ENCODE assay signal across 8 mouse cellular contexts in genomic region chr11:59885217-59885986, GRCm38 (mm10). TPM values are rescaled to one million over a fixed set of nuclear protein-coding genes. Genes with fewer than 3 reads are reported as not detected.
DNase-seq lines count a peak whose midpoint lies in the region; ATAC-seq and TF ChIP-seq lines count a peak whose summit lies in the region.

No protein-coding gene starts in this region.

- no peaks in the 10 kb centered on the region for H3K9me3 ChIP-seq in embryonic facial prominence, embryonic 10.5 days
- H3K9me3 ChIP-seq in liver, postnatal 0 days (ENCODE audit: low read length) = no peaks in the 10 kb centered on the region

- peak overlapping the region; percentile 35; the same call in 1 of the 2 replicates for H3K4me2 ChIP-seq in liver, postnatal 0 days (ENCODE audit: low read depth, low read length)

- ATAC-seq in liver, postnatal 0 days = peak; percentile 72

- H3K4me3 ChIP-seq in embryonic facial prominence, embryonic 10.5 days = no peak overlapping the region
- no peak overlapping the region for H3K4me3 ChIP-seq in liver, postnatal 0 days (ENCODE audit: low read depth, low read length)

- H3K9ac ChIP-seq in liver, postnatal 0 days (replicated peaks) = no peak overlapping the region

- H3K36me3 ChIP-seq in embryonic facial prominence, embryonic 10.5 days (replicated peaks) = no peaks in the 10 kb centered on the region
- no peaks in the 10 kb centered on the region for H3K36me3 ChIP-seq in liver, postnatal 0 days (replicated peaks; ENCODE audit: insufficient read depth, low read length)

- peak; percentile 81 for TF ChIP-seq EP300 in liver, postnatal 0 days (IDR thresholded peaks at IDR 0.05; ENCODE audit: low read depth)

- H3K4me1 ChIP-seq in embryonic facial prominence, embryonic 10.5 days = peaks cover 16% of the 10 kb centered on the region
- peaks cover 12% of the 10 kb centered on the region for H3K4me1 ChIP-seq in liver, postnatal 0 days (ENCODE audit: insufficient read depth)

- 64% methylated on average over 17 of the region's 17 CpGs for WGBS in embryonic facial prominence, embryonic 10.5 days
- WGBS in liver, postnatal 0 days (ENCODE audit: insufficient replicate concordance) = 27% methylated on average over 17 of the region's 17 CpGs

- peak overlapping the region; percentile 65 for H3K27ac ChIP-seq in embryonic facial prominence, embryonic 10.5 days (replicated peaks)
- peak overlapping the region; percentile 75 for H3K27ac ChIP-seq in liver, postnatal 0 days (ENCODE audit: low read depth)

- peak; percentile 48 for TF ChIP-seq CTCF in liver, postnatal 0 days (IDR thresholded peaks at IDR 0.05; ENCODE audit: low read depth)

- no peaks in the 10 kb centered on the region; the same call in 1 of the 2 replicates for H3K27me3 ChIP-seq in embryonic facial prominence, embryonic 10.5 days (replicated peaks; ENCODE audit: low read depth, poor library complexity, severe bottlenecking)
- H3K27me3 ChIP-seq in liver, postnatal 0 days (ENCODE audit: insufficient read depth, low read length) = no peaks in the 10 kb centered on the region

- peak; percentile 53 for DNase-seq in ovary, adult 18-20 months (ENCODE audit: low spot score)
- DNase-seq in ovary, postnatal 10 days (ENCODE audit: low spot score) = no peak
- peak; percentile 45 for DNase-seq in embryonic facial prominence, embryonic 10.5 days (ENCODE audit: low spot score)
- DNase-seq in induced T-regulatory cell, adult 2 months (ENCODE audit: low read depth) = peak; percentile 12
- peak; percentile 63 for DNase-seq in liver, postnatal 0 days
- DNase-seq in thymus, postnatal 10 days (ENCODE audit: low spot score in 2 of 2) = peak; percentile 11 to 36
- no peak for DNase-seq in natural killer cell, adult 2 months (ENCODE audit: low spot score in 2 of 2)
- no peak for DNase-seq in cerebellum, adult 11 months

RNA-seq across cellular contexts. Expression of gene Cops3, which starts 45.8 kb away (rescaled TPM):
- 224 and 231 TPM in 2 replicates for polyA plus RNA-seq in embryonic facial prominence, embryonic 10.5 days (2016; fragmentation: Nextera tagmentation; extraction: Ambion mirVana)
- polyA plus RNA-seq in liver, postnatal 0 days (2015; fragmentation: Nextera tagmentation; extraction: Ambion mirVana) = 58.0 and 60.5 TPM in 2 replicates

RNA-seq across cellular contexts. Expression of gene Nt5m, which starts 46.2 kb away (rescaled TPM):
- 34.3 and 37.3 TPM in 2 replicates for polyA plus RNA-seq in embryonic facial prominence, embryonic 10.5 days (2016; fragmentation: Nextera tagmentation; extraction: Ambion mirVana)
- 16.0 and 16.4 TPM in 2 replicates for polyA plus RNA-seq in liver, postnatal 0 days (2015; fragmentation: Nextera tagmentation; extraction: Ambion mirVana)

Comparison
In these comparisons a context has a peak if more than half of its experiments do, and no peak if none do; other contexts are left out.
1. DNase-seq: peak in ovary, adult 18-20 months (single experiment), embryonic facial prominence, embryonic 10.5 days (single experiment), induced T-regulatory cell, adult 2 months (single experiment), liver, postnatal 0 days (single experiment) and thymus, postnatal 10 days (2 of 2); none in ovary, postnatal 10 days (single experiment), natural killer cell, adult 2 months (0 of 2) and cerebellum, adult 11 months (single experiment).